Mouse (Mus musculus) forebrain, embryonic 14.5 days (tissue): ENCODE data around the gene Mef2d. TPM values are rescaled to one million over a fixed set of nuclear protein-coding genes. Genes with fewer than 3 reads are reported as not detected.

Experiments used
- ATAC-seq: fragments of 200-750 bp; cut with Nextera tagmentation; 2 replicates; pipeline ENCODE4 v1.8.0; 2017; ENCODE audit warnings: mild to moderate bottlenecking, moderate library complexity
- DNase-seq: peaks from one replicate; pipeline ENCODE4 v3.0.0-alpha.2; 2015; ENCODE audit warnings: low spot score
- H3K27ac ChIP-seq: fragments of 300-500 bp; sonication (generic); 2 replicates; pipeline ENCODE4 v1.5.1; 2014; ENCODE audit warnings: low read depth, mild to moderate bottlenecking, control low read depth, low read length, moderate library complexity
- H3K27me3 ChIP-seq: fragments of 300-500 bp; sonication (generic); replicated peaks from 2 replicates; pipeline ENCODE4 v1.6.1; 2014; ENCODE audit warnings: low read length, control low read depth, mixed read lengths; ENCODE audit not compliant: control insufficient read depth, insufficient read depth
- H3K36me3 ChIP-seq: fragments of 300-500 bp; sonication (generic); 2 replicates; pipeline ENCODE4 v1.6.1; 2014; ENCODE audit warnings: low read length, control low read depth; ENCODE audit not compliant: control insufficient read depth, insufficient read depth
- H3K4me1 ChIP-seq: fragments of 300-500 bp; sonication (generic); 2 replicates; pipeline ENCODE4 v1.6.1; 2014; ENCODE audit warnings: antibody characterized with exemption, low read length, control low read depth; ENCODE audit not compliant: control insufficient read depth, insufficient read depth
- H3K4me2 ChIP-seq: fragments of 300-500 bp; sonication (generic); 2 replicates; pipeline ENCODE4 v1.6.1; 2014; ENCODE audit warnings: mild to moderate bottlenecking, control low read depth, low read length
- H3K4me3 ChIP-seq: fragments of 300-500 bp; sonication (generic); 2 replicates; pipeline ENCODE4 v1.5.1; 2014; ENCODE audit warnings: low read depth, low read length, control low read depth
- H3K9ac ChIP-seq: fragments of 300-500 bp; sonication (generic); 2 replicates; pipeline ENCODE4 v1.6.1; 2014; ENCODE audit warnings: mild to moderate bottlenecking, low read length, control low read depth, moderate library complexity
- H3K9me3 ChIP-seq: fragments of 300-500 bp; sonication (generic); replicated peaks from 2 replicates; pipeline ENCODE4 v1.6.1; 2016; ENCODE audit warnings: low read length, control low read depth, mixed read lengths; ENCODE audit not compliant: control insufficient read depth
- WGBS: fragments of 180-500 bp; shearing (Covaris S2); extraction: QIAGEN DNeasy Blood & Tissue Kit; methylation state at CpG from one replicate; pipeline ENCODE4 v1.1.7; 2014; 5-methylcytosine and 5-hydroxymethylcytosine counted together
- polyA plus RNA-seq: library from polyadenylated mRNA; unstranded; fragments of >200 nt; fragmentation: Nextera tagmentation; extraction: Ambion mirVana; gene quantifications from 2 replicates; pipeline ENCODE4 v1.2.1, GENCODE M21; 2014

Gene Mef2d
- polyA plus RNA-seq, 1 experiment from 2014 or later: 17.3 TPM

GRCm38 (mm10) chr3:88162811-88163210, 20.6 kb downstream of the Mef2d start:
- WGBS: 59% methylated on average over 4 of the region's 4 CpGs
- Histone ChIP-seq H3K4me1 (no peaks in the 10 kb centered on the region; the same call in 1 of the 2 replicates), H3K36me3 (peaks cover 89% of the 10 kb centered on the region), H3K27me3 (no peaks in the 10 kb centered on the region), H3K9ac (no peak overlapping the region), H3K9me3 (no peaks in the 10 kb centered on the region), H3K27ac (no peak overlapping the region), H3K4me2 (no peak overlapping the region), H3K4me3 (no peak overlapping the region)
- ATAC-seq (no peak), DNase-seq (no peak)

- H3K27ac ChIP-seq: no peak overlapping the region; the same call in 1 of the 2 replicates
- 47% methylated on average over 3 of the region's 3 CpGs for WGBS
Measured at GRCm38 (mm10) chr3:88163847-88164246, 21.7 kb downstream of the Mef2d start.

GRCm38 (mm10) chr3:88164263-88164662, 22.1 kb downstream of the Mef2d start:
- Histone ChIP-seq H3K4me3 (no peak overlapping the region), H3K9me3 (no peaks in the 10 kb centered on the region), H3K4me1 (no peaks in the 10 kb centered on the region), H3K9ac (no peak overlapping the region), H3K36me3 (peaks cover 90% of the 10 kb centered on the region), H3K27me3 (no peaks in the 10 kb centered on the region), H3K4me2 (no peak overlapping the region), H3K27ac (no peak overlapping the region)
- 32% methylated on average over 3 of the region's 3 CpGs for WGBS
- no peak for DNase-seq
- ATAC-seq: no peak

More at GRCm38 (mm10) chr3:88163847-88164246, 21.7 kb downstream of the Mef2d start:
- ATAC-seq (no peak), DNase-seq (no peak)
- no peaks in the 10 kb centered on the region for H3K27me3 ChIP-seq
- H3K9me3 ChIP-seq: no peaks in the 10 kb centered on the region
- H3K4me1 ChIP-seq: no peaks in the 10 kb centered on the region
- peaks cover 90% of the 10 kb centered on the region for H3K36me3 ChIP-seq
- H3K4me2 ChIP-seq: no peak overlapping the region
- no peak overlapping the region for H3K9ac ChIP-seq
- no peak overlapping the region for H3K4me3 ChIP-seq

GRCm38 (mm10) chr3:88166056-88166455, 23.9 kb downstream of the Mef2d start:
- 94% methylated on average over 5 of the region's 5 CpGs for WGBS
- Histone ChIP-seq H3K36me3 (peaks cover 90% of the 10 kb centered on the region), H3K4me2 (no peak overlapping the region), H3K9ac (no peak overlapping the region), H3K4me1 (no peaks in the 10 kb centered on the region), H3K4me3 (no peak overlapping the region), H3K27ac (no peak overlapping the region), H3K27me3 (no peaks in the 10 kb centered on the region), H3K9me3 (no peaks in the 10 kb centered on the region)
- DNase-seq (no peak), ATAC-seq (no peak)

DNA sequence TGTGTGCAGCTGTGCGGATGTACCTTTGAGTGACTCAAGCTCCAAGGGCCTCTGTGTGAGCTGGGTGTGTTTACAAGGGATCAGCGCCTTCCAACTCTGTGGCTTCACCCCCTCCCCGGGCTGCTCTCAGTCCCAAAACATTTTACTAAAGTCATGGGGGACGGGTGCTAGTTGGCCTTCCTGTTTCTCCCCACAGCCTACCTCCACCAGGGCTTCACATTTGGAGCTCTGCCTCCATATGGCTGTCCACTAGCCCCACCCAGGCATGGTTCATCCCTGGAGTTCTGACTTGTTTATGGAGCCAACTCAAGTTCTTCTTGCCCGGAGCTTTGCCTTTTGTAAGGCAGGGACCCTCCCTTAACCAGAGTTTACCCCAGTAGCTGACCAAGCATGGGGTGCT, 28.2 kb downstream of the Mef2d start:
- Histone ChIP-seq H3K4me1 (no peaks in the 10 kb centered on the region), H3K27me3 (no peaks in the 10 kb centered on the region), H3K27ac (no peak overlapping the region), H3K4me2 (no peak overlapping the region), H3K36me3 (peaks cover 72% of the 10 kb centered on the region), H3K4me3 (no peak overlapping the region), H3K9ac (no peak overlapping the region), H3K9me3 (no peaks in the 10 kb centered on the region)
- DNase-seq: no peak
- WGBS: 95% methylated on average over 5 of the region's 5 CpGs
- no peak for ATAC-seq

DNA sequence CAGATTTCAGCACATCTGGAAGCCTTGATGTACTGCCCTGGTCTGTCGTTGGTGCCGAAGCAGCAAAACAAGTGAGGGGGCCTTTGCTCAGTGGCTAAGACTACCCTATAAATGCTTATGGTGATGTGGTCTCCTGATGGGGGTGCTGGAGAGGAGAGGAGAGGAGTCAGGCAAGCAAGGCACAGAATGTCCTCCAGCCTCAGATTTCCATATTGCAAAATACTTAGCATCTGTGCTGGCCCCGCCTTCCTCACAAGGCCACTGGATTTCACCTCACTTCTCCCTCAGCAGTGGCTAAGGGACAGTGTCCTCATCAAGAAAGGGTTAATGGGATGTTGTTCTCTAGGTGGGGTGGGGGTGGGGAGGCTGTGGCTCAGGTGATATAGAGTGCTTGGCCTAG, 30.3 kb downstream of the Mef2d start:
- Histone ChIP-seq H3K36me3 (peaks cover 58% of the 10 kb centered on the region), H3K4me1 (peaks cover 4% of the 10 kb centered on the region; the same call in 1 of the 2 replicates), H3K4me2 (no peak overlapping the region), H3K27me3 (no peaks in the 10 kb centered on the region), H3K9ac (no peak overlapping the region), H3K4me3 (no peak overlapping the region), H3K9me3 (no peaks in the 10 kb centered on the region), H3K27ac (no peak overlapping the region)
- no peak for DNase-seq
- no peak for ATAC-seq
- 91% methylated on average over 3 of the region's 3 CpGs for WGBS

DNA sequence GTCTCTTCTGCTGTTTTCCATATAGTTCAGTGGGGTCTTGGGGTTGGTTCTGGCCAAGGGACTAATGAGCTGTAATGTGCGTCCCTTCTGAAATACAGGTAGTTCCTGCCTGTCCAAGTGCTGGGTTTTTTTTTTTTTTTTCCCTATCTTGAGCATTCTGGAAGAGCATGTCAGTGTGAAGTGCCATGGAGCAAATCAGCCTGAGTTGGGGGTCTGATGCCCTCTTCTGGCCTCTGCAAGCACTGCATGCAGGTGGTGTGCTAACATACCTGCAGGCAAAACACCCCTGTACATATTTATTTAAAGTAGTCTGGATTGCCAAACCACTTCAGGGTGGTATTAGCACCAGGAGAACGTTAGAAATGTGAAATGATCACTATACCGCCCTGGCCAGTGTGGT, 31.2 kb downstream of the Mef2d start:
- Histone ChIP-seq H3K4me2 (no peak overlapping the region), H3K9me3 (no peaks in the 10 kb centered on the region), H3K36me3 (peaks cover 49% of the 10 kb centered on the region), H3K9ac (no peak overlapping the region), H3K4me1 (peaks cover 4% of the 10 kb centered on the region; the same call in 1 of the 2 replicates), H3K27me3 (no peaks in the 10 kb centered on the region), H3K27ac (no peak overlapping the region), H3K4me3 (no peak overlapping the region)
- WGBS: 51% methylated on average over 3 of the region's 3 CpGs
- ATAC-seq (no peak), DNase-seq (peak; percentile 62)

GRCm38 (mm10) chr3:88174894-88175293, 32.7 kb downstream of the Mef2d start:
- Histone ChIP-seq H3K27ac (no peak overlapping the region), H3K4me2 (no peak overlapping the region), H3K27me3 (no peaks in the 10 kb centered on the region), H3K36me3 (peaks cover 33% of the 10 kb centered on the region), H3K4me3 (no peak overlapping the region), H3K4me1 (peaks cover 4% of the 10 kb centered on the region; the same call in 1 of the 2 replicates), H3K9me3 (no peaks in the 10 kb centered on the region), H3K9ac (no peak overlapping the region)
- no peak for DNase-seq
- 86% methylated on average over 2 of the region's 2 CpGs for WGBS
- ATAC-seq: no peak

DNA sequence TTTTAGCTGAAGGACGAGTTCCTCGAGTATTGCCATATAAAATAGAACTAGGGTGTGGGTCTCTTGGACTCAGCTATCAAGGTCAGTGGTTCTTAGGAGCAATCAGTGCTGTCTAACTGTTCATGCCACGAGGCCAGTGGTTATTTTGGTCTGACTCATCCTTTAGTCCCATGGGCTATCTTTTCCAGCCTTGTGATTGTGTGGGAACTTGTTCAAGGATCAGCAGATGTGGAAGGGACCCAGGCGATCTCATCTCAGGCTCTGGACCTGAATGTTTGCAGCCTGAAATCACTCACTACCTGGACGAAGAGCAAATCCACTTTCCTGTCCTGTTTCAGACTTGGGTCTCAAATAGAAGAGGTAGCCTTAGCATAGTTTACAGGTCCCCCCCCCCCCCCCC, 34.9 kb downstream of the Mef2d start:
- no peak for ATAC-seq
- DNase-seq: no peak

More for the DNA sequence above, 34.9 kb downstream of the Mef2d start:
- WGBS: 64% methylated on average over 5 of the region's 5 CpGs
- peak overlapping the region; percentile 73 for H3K4me2 ChIP-seq
- H3K27ac ChIP-seq: peak overlapping the region; percentile 95
- H3K9me3 ChIP-seq: no peaks in the 10 kb centered on the region
- H3K4me1 ChIP-seq: peaks cover 4% of the 10 kb centered on the region; the same call in 1 of the 2 replicates
- peak overlapping the region; percentile 46 for H3K4me3 ChIP-seq
- no peaks in the 10 kb centered on the region for H3K27me3 ChIP-seq
- H3K9ac ChIP-seq: peak overlapping the region; percentile 79
- peaks cover 17% of the 10 kb centered on the region for H3K36me3 ChIP-seq
